Mouse (Mus musculus): ENCODE measurements around the gene Oard1. TPM values are rescaled to one million over a fixed set of nuclear protein-coding genes. Genes with fewer than 3 reads are reported as not detected.

The Oard1 gene
- polyA plus RNA-seq, 1 experiment: 12.0 TPM

DNA sequence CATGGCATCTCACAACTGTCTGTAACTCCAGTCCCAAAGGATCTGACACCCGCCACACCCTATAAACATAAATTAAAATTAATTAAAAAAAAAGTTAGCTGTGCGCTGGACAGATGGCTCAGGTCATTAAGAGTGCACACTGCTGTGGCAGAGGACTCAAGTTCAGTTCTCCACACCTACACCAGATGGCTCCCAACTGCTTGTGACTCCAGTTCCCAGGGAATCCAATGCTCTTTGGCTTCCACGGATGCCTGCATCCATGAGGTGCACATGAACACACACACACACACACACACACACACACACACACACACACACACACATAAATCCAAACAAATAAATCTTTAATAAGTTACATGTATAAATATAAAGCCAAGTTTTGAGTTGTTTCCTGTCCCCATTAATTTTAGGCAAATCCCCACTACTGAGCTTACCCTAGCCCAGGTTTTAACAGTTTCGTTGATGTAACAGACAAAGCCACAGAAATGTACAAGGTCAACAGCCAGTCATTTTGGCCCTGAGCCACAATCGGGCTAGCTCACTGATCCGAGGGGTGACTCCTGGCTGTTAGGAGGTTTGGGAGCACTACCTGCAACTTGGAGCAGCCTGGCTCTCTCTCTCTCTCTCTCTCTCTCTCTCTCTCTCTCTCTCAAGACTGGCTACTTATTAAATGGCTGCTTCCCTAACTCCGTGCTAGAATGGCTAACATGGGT, 33.1 kb downstream of the Oard1 start:
- DNase-seq: no peak
- Histone ChIP-seq H3K4me1 (replicated peaks; ENCODE audit: control insufficient read depth, insufficient read depth, low read length) (no peaks in the 10 kb centered on the region), H3K27me3 (ENCODE audit: control insufficient read depth, insufficient read depth, low read length) (no peaks in the 10 kb centered on the region), H3K36me3 (ENCODE audit: control insufficient read depth, insufficient read depth, low read length) (no peaks in the 10 kb centered on the region), H3K4me3 (ENCODE audit: control insufficient read depth, insufficient read depth, low read length) (no peak overlapping the region), H3K27ac (ENCODE audit: control insufficient read depth, insufficient read depth, low read length) (no peak overlapping the region)
- TF ChIP-seq POLR2A (IDR thresholded peaks at IDR 0.05; ENCODE audit: control insufficient read depth, extremely low read depth, insufficient read depth, low read length, poor library complexity) (no peak), CTCF (IDR thresholded peaks at IDR 0.05; ENCODE audit: borderline replicate concordance, control insufficient read depth, extremely low read depth, insufficient read depth, low read length, poor library complexity) (no peak)
- 91% methylated on average over 7 of the region's 7 CpGs for WGBS

DNA sequence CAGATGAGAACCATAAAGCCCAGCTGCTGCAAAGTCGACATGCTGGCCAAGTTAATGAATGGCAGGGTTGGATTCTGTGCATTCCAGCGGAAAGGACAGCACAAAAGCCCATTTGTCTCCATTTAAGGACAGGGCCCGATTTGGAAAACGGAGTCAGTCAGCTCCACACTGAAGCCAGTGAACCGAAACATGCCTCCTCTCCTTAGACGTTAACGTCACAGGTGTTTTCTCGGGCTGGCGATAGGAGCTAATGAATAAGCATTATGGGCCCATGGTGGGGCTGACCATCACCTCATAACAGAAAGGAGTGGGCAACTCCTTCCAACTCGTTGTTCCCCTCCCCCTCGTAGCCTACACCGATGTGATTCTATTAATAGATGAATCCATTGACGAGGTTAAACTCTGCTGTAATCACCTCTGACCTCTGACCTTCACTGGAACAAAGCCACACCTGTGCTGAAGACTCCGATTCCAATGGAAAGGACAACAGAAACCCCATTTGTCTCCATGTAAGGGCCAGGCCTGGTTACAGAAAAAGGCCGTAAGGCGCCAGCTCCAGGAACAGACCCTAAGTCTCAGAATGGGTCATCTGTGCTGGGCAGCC, 33.8 kb downstream of the Oard1 start:
- Histone ChIP-seq H3K4me3 (ENCODE audit: control insufficient read depth, insufficient read depth, low read length) (no peak overlapping the region), H3K36me3 (ENCODE audit: control insufficient read depth, insufficient read depth, low read length) (no peaks in the 10 kb centered on the region), H3K27me3 (ENCODE audit: control insufficient read depth, insufficient read depth, low read length) (no peaks in the 10 kb centered on the region), H3K27ac (ENCODE audit: control insufficient read depth, insufficient read depth, low read length) (no peak overlapping the region), H3K4me1 (replicated peaks; ENCODE audit: control insufficient read depth, insufficient read depth, low read length) (no peaks in the 10 kb centered on the region)
- no peak for DNase-seq
- WGBS: 93% methylated on average over 16 of the region's 16 CpGs
- TF ChIP-seq POLR2A (IDR thresholded peaks at IDR 0.05; ENCODE audit: control insufficient read depth, extremely low read depth, insufficient read depth, low read length, poor library complexity) (no peak), CTCF (IDR thresholded peaks at IDR 0.05; ENCODE audit: borderline replicate concordance, control insufficient read depth, extremely low read depth, insufficient read depth, low read length, poor library complexity) (no peak)

DNA sequence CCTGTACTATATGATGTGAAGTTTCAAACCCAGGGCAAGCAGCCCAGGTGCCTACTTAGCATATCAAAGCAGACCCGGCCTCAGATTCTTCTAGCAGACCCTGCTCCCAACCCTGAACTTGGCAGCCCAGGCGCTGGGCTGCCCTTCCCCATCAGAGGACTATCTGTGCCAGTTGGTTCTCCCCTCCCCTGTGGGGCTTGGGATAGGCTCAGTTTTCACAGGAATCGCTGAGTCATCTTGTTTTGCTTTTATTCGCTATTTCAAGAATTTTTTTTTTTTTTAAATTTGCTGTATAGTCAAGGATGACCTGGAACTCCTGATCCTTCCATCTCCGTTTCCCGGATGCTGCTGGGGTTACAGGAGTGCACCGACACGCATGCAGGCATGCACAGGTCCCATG, 37.9 kb downstream of the Oard1 start:
- TF ChIP-seq POLR2A (IDR thresholded peaks at IDR 0.05; ENCODE audit: control insufficient read depth, extremely low read depth, insufficient read depth, low read length, poor library complexity) (no peak), CTCF (IDR thresholded peaks at IDR 0.05; ENCODE audit: borderline replicate concordance, control insufficient read depth, extremely low read depth, insufficient read depth, low read length, poor library complexity) (no peak)

DNA sequence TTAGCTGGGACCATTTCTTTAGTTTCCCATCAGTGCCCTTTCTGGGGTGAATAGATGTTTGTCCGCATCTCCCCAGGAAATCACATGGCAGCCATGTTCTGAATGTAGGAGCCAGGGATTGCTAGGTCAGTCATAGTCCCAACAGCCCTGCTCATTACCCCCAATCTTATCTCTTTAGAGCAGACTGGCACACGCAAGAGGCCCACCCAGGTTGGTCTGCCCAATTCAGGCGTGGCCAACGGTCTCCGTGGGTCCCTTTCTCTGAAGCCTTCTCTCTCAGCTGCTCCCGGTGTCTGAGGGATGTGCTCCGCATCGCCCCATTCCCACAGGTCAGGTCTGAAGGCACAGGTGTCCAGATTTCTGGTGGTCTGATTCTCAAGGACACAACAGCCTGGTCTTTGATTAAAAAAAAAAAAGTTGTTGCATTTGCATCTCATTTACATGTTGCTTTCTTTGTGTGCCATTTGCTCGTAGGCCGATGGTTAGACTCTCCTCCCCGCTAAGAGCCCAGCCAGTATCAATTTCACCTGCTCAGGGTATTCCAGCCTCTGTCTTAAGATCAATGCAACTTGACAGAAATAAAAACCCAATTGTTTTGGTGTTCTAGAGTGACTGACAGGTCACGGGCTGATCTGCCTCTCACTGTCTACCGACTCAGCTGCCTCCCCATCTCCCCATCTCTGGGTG, 41.0 kb downstream of the Oard1 start:
- Histone ChIP-seq H3K27ac (ENCODE audit: control insufficient read depth, insufficient read depth, low read length) (no peak overlapping the region), H3K4me3 (ENCODE audit: control insufficient read depth, insufficient read depth, low read length) (no peak overlapping the region)
- 94% methylated on average over 13 of the region's 13 CpGs for WGBS

More for the DNA sequence above, 37.9 kb downstream of the Oard1 start:
- Histone ChIP-seq H3K27me3 (ENCODE audit: control insufficient read depth, insufficient read depth, low read length) (no peaks in the 10 kb centered on the region), H3K36me3 (ENCODE audit: control insufficient read depth, insufficient read depth, low read length) (no peaks in the 10 kb centered on the region), H3K27ac (ENCODE audit: control insufficient read depth, insufficient read depth, low read length) (no peak overlapping the region), H3K4me1 (replicated peaks; ENCODE audit: control insufficient read depth, insufficient read depth, low read length) (no peaks in the 10 kb centered on the region), H3K4me3 (ENCODE audit: control insufficient read depth, insufficient read depth, low read length) (no peak overlapping the region)
- 62% methylated on average over 8 of the region's 8 CpGs for WGBS
- DNase-seq: no peak

DNA sequence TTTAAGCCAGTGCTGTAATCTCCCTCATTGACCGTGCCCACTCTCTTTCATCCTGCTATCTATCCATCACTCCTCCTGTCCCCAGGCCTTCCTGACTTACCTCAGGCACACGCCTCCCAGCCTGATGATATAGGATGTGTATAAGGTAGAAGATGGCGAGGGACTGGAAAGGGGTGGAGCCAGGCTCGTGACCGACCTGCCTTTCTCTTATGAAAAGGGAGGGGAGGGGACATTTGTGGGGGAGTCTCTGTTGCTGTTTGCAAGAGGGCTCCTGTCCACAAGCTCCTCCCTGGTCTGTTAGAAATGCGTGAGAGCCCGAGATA, 41.5 kb downstream of the Oard1 start, which contains the start of gene Tspo2:
Tspo2 (minus strand) TSS at position 170 of the 323 bp plus-strand sequence.
- no peak for DNase-seq
- H3K4me3 ChIP-seq (ENCODE audit: control insufficient read depth, insufficient read depth, low read length): no peak within 1 kb of the TSS
- no peak for TF ChIP-seq CTCF (IDR thresholded peaks at IDR 0.05; ENCODE audit: borderline replicate concordance, control insufficient read depth, extremely low read depth, insufficient read depth, low read length, poor library complexity)
- no peak for TF ChIP-seq POLR2A (IDR thresholded peaks at IDR 0.05; ENCODE audit: control insufficient read depth, extremely low read depth, insufficient read depth, low read length, poor library complexity)
- H3K36me3 ChIP-seq (ENCODE audit: control insufficient read depth, insufficient read depth, low read length): no peaks in the 10 kb centered on the region
- H3K27ac ChIP-seq (ENCODE audit: control insufficient read depth, insufficient read depth, low read length): no peak within 1 kb of the TSS
- H3K4me1 ChIP-seq (replicated peaks; ENCODE audit: control insufficient read depth, insufficient read depth, low read length): no peaks in the 10 kb centered on the region
- H3K27me3 ChIP-seq (ENCODE audit: control insufficient read depth, insufficient read depth, low read length): no peaks in the 10 kb centered on the region
- 89% methylated on average over 7 of the region's 7 CpGs for WGBS

More for the DNA sequence above, 41.0 kb downstream of the Oard1 start:
- H3K36me3 ChIP-seq (ENCODE audit: control insufficient read depth, insufficient read depth, low read length): no peaks in the 10 kb centered on the region
- no peak for TF ChIP-seq CTCF (IDR thresholded peaks at IDR 0.05; ENCODE audit: borderline replicate concordance, control insufficient read depth, extremely low read depth, insufficient read depth, low read length, poor library complexity)
- TF ChIP-seq POLR2A (IDR thresholded peaks at IDR 0.05; ENCODE audit: control insufficient read depth, extremely low read depth, insufficient read depth, low read length, poor library complexity): no peak
- DNase-seq: no peak
- H3K4me1 ChIP-seq (replicated peaks; ENCODE audit: control insufficient read depth, insufficient read depth, low read length): no peaks in the 10 kb centered on the region
- no peaks in the 10 kb centered on the region for H3K27me3 ChIP-seq (ENCODE audit: control insufficient read depth, insufficient read depth, low read length)

DNA sequence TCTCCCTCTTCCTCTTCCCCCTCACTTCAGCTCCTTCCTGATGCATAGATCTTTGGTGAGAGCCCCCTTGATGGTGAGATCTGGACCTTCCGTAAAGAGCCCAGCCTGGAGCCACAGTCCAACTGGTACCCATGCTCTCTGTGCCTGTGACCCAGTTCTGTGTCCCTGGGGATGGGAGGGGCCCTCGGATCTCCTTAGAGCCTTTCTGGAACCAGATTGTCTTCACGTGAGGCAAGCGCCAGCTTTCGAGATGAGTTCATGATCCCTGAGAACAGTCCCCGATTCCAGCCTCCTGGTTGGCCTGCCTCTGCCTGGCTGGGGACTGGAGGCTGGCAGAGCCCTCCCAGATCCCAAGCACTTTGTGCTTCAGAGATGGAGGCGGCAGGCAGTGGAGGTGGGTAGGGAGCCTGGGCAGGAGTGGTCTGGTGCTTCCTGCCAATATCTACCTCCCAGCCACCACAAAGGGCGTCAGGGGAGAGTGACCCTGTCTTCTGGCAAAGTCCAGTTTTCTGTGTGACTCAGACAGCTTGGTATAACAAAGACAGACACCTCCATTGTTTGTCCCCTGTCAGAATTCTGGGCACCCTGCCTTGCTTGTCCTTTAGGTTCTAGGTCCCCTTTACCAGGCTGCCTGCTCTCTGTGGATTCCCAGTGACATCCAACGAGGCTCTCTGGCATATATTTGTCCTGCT, 42.1 kb downstream of the Oard1 start:
- no peaks in the 10 kb centered on the region for H3K4me1 ChIP-seq (replicated peaks; ENCODE audit: control insufficient read depth, insufficient read depth, low read length)
- H3K36me3 ChIP-seq (ENCODE audit: control insufficient read depth, insufficient read depth, low read length): no peaks in the 10 kb centered on the region
- TF ChIP-seq CTCF (IDR thresholded peaks at IDR 0.05; ENCODE audit: borderline replicate concordance, control insufficient read depth, extremely low read depth, insufficient read depth, low read length, poor library complexity) (no peak), POLR2A (IDR thresholded peaks at IDR 0.05; ENCODE audit: control insufficient read depth, extremely low read depth, insufficient read depth, low read length, poor library complexity) (no peak)
- DNase-seq: no peak
- no peak overlapping the region for H3K4me3 ChIP-seq (ENCODE audit: control insufficient read depth, insufficient read depth, low read length)
- H3K27me3 ChIP-seq (ENCODE audit: control insufficient read depth, insufficient read depth, low read length): no peaks in the 10 kb centered on the region
- no peak overlapping the region for H3K27ac ChIP-seq (ENCODE audit: control insufficient read depth, insufficient read depth, low read length)
- WGBS: 93% methylated on average over 9 of the region's 9 CpGs
